Mouse (Mus musculus) midbrain, embryonic 10.5 days (tissue): ENCODE data around the gene Med26. TPM values are rescaled to one million over a fixed set of nuclear protein-coding genes. Genes with fewer than 3 reads are reported as not detected.

ENCODE experiments used
- DNase-seq: peaks from one replicate; pipeline ENCODE4 v3.0.0-alpha.2; 2017; ENCODE audit warnings: low spot score
- H3K27ac ChIP-seq: fragments of 300-500 bp; sonication (generic); replicated peaks from 2 replicates; pipeline ENCODE4 v1.5.1; 2016; ENCODE audit warnings: mild to moderate bottlenecking
- H3K27me3 ChIP-seq: fragments of 300-500 bp; sonication (generic); 2 replicates; pipeline ENCODE4 v1.6.1; 2016; ENCODE audit warnings: low read depth, mild to moderate bottlenecking; ENCODE audit not compliant: poor library complexity, severe bottlenecking
- H3K36me3 ChIP-seq: fragments of 300-500 bp; sonication (generic); 2 replicates; pipeline ENCODE4 v1.6.1; 2016; ENCODE audit warnings: mild to moderate bottlenecking, moderate library complexity
- H3K4me1 ChIP-seq: fragments of 300-500 bp; sonication (generic); 2 replicates; pipeline ENCODE4 v1.6.1; 2016
- H3K4me3 ChIP-seq: fragments of 300-500 bp; sonication (generic); 2 replicates; pipeline ENCODE4 v1.5.1; 2016; ENCODE audit warnings: mild to moderate bottlenecking, moderate library complexity
- H3K9me3 ChIP-seq: fragments of 300-500 bp; sonication (generic); replicated peaks from 2 replicates; pipeline ENCODE4 v1.6.1; 2016; ENCODE audit warnings: mild to moderate bottlenecking
- WGBS: fragments of 180-500 bp; shearing (Covaris S2); methylation state at CpG from one replicate; pipeline ENCODE4 v1.1.7; 2016; 5-methylcytosine and 5-hydroxymethylcytosine counted together
- polyA plus RNA-seq: library from polyadenylated mRNA; unstranded; fragments of >200 nt; fragmentation: Nextera tagmentation; extraction: Ambion mirVana; gene quantifications from 2 replicates; pipeline ENCODE4 v1.2.1, GENCODE M21; 2016

Gene Med26
- 19.0 and 19.9 TPM in 2 replicates for polyA plus RNA-seq

- Histone ChIP-seq H3K36me3 (peaks cover 26% of the 10 kb centered on the region), H3K4me1 (peaks cover 35% of the 10 kb centered on the region), H3K4me3 (peak within 1 kb of the TSS; percentile 99), H3K27ac (peak within 1 kb of the TSS; percentile 94), H3K9me3 (no peaks in the 10 kb centered on the region), H3K27me3 (no peaks in the 10 kb centered on the region)
- under 1% methylated on average over 82 of the region's 92 CpGs for WGBS
- peak; percentile 99 for DNase-seq
Measured at GRCm38 (mm10) chr8:72547802-72548643, at the start of gene Med26. TSS of gene Med26 (minus strand) at chr8:72548270.

- no peak overlapping the region for H3K4me3 ChIP-seq
- peaks cover 2% of the 10 kb centered on the region; the same call in 1 of the 2 replicates for H3K4me1 ChIP-seq
- WGBS = 73% methylated on average over 2 of the region's 2 CpGs
- no peaks in the 10 kb centered on the region for H3K9me3 ChIP-seq
- DNase-seq = no peak
- no peaks in the 10 kb centered on the region for H3K27me3 ChIP-seq
- no peaks in the 10 kb centered on the region for H3K36me3 ChIP-seq
- no peak overlapping the region for H3K27ac ChIP-seq
Measured at GRCm38 (mm10) chr8:72590198-72590597, 42.1 kb upstream of the Med26 start.

GRCm38 (mm10) chr8:72589286-72589685, 41.2 kb upstream of the Med26 start:
- WGBS = 79% methylated on average over 7 of the region's 7 CpGs
- no peak overlapping the region for H3K4me3 ChIP-seq

GRCm38 (mm10) chr8:72588865-72589264, 40.8 kb upstream of the Med26 start:
- no peaks in the 10 kb centered on the region for H3K9me3 ChIP-seq
- H3K27me3 ChIP-seq = no peaks in the 10 kb centered on the region
- 90% methylated on average over 10 of the region's 10 CpGs for WGBS

More at GRCm38 (mm10) chr8:72589286-72589685, 41.2 kb upstream of the Med26 start:
- Histone ChIP-seq H3K4me1 (peaks cover 2% of the 10 kb centered on the region; the same call in 1 of the 2 replicates), H3K36me3 (no peaks in the 10 kb centered on the region), H3K27ac (no peak overlapping the region), H3K9me3 (no peaks in the 10 kb centered on the region), H3K27me3 (no peaks in the 10 kb centered on the region)
- DNase-seq = no peak

GRCm38 (mm10) chr8:72587806-72588205, 39.7 kb upstream of the Med26 start:
- Histone ChIP-seq H3K9me3 (no peaks in the 10 kb centered on the region), H3K27ac (no peak overlapping the region), H3K36me3 (no peaks in the 10 kb centered on the region), H3K4me3 (no peak overlapping the region), H3K27me3 (no peaks in the 10 kb centered on the region), H3K4me1 (peaks cover 2% of the 10 kb centered on the region; the same call in 1 of the 2 replicates)
- no peak for DNase-seq
- 69% methylated on average over 6 of the region's 6 CpGs for WGBS

More at GRCm38 (mm10) chr8:72588865-72589264, 40.8 kb upstream of the Med26 start:
- Histone ChIP-seq H3K36me3 (no peaks in the 10 kb centered on the region), H3K4me1 (peaks cover 2% of the 10 kb centered on the region; the same call in 1 of the 2 replicates), H3K4me3 (no peak overlapping the region), H3K27ac (no peak overlapping the region)
- DNase-seq = no peak

- WGBS = 80% methylated on average over 6 of the region's 6 CpGs
- no peaks in the 10 kb centered on the region for H3K9me3 ChIP-seq
Measured at GRCm38 (mm10) chr8:72584390-72584789, 36.3 kb upstream of the Med26 start.

GRCm38 (mm10) chr8:72583056-72583771, 35.1 kb upstream of the Med26 start:
- no peak overlapping the region for H3K4me3 ChIP-seq
- H3K4me1 ChIP-seq = peaks cover 2% of the 10 kb centered on the region; the same call in 1 of the 2 replicates
- 88% methylated on average over 7 of the region's 7 CpGs for WGBS
- no peaks in the 10 kb centered on the region for H3K27me3 ChIP-seq
- no peaks in the 10 kb centered on the region for H3K9me3 ChIP-seq
- DNase-seq = no peak
- no peak overlapping the region for H3K27ac ChIP-seq
- no peaks in the 10 kb centered on the region for H3K36me3 ChIP-seq

More at GRCm38 (mm10) chr8:72584390-72584789, 36.3 kb upstream of the Med26 start:
- Histone ChIP-seq H3K27ac (no peak overlapping the region), H3K36me3 (no peaks in the 10 kb centered on the region), H3K4me1 (peaks cover 2% of the 10 kb centered on the region; the same call in 1 of the 2 replicates), H3K27me3 (no peaks in the 10 kb centered on the region), H3K4me3 (no peak overlapping the region)
- DNase-seq = no peak

- H3K27ac ChIP-seq = no peak overlapping the region
Measured at GRCm38 (mm10) chr8:72579374-72579773, 31.3 kb upstream of the Med26 start.

GRCm38 (mm10) chr8:72577941-72578340, 29.9 kb upstream of the Med26 start:
- 64% methylated on average over 1 of the region's 1 CpGs for WGBS

More at GRCm38 (mm10) chr8:72579374-72579773, 31.3 kb upstream of the Med26 start:
- WGBS = 80% methylated on average over 9 of the region's 9 CpGs
- H3K9me3 ChIP-seq = no peaks in the 10 kb centered on the region
- no peaks in the 10 kb centered on the region for H3K36me3 ChIP-seq
- H3K4me1 ChIP-seq = no peaks in the 10 kb centered on the region
- H3K4me3 ChIP-seq = no peak overlapping the region
- DNase-seq = no peak
- no peaks in the 10 kb centered on the region for H3K27me3 ChIP-seq

GRCm38 (mm10) chr8:72577266-72577665, 29.2 kb upstream of the Med26 start:
- DNase-seq = no peak
- Histone ChIP-seq H3K9me3 (no peaks in the 10 kb centered on the region), H3K27ac (no peak overlapping the region), H3K4me1 (peaks cover 15% of the 10 kb centered on the region), H3K36me3 (no peaks in the 10 kb centered on the region), H3K27me3 (no peaks in the 10 kb centered on the region), H3K4me3 (no peak overlapping the region)
- WGBS = 83% methylated on average over 3 of the region's 3 CpGs

More at GRCm38 (mm10) chr8:72577941-72578340, 29.9 kb upstream of the Med26 start:
- no peak for DNase-seq
- Histone ChIP-seq H3K4me1 (peaks cover 8% of the 10 kb centered on the region), H3K9me3 (no peaks in the 10 kb centered on the region), H3K4me3 (no peak overlapping the region), H3K27ac (no peak overlapping the region), H3K27me3 (no peaks in the 10 kb centered on the region), H3K36me3 (no peaks in the 10 kb centered on the region)

GRCm38 (mm10) chr8:72575915-72576314, 27.8 kb upstream of the Med26 start:
- Histone ChIP-seq H3K27ac (no peak overlapping the region), H3K9me3 (no peaks in the 10 kb centered on the region), H3K36me3 (no peaks in the 10 kb centered on the region), H3K4me3 (no peak overlapping the region), H3K27me3 (no peaks in the 10 kb centered on the region), H3K4me1 (peaks cover 20% of the 10 kb centered on the region)
- 95% methylated on average over 6 of the region's 6 CpGs for WGBS
- no peak for DNase-seq

GRCm38 (mm10) chr8:72573450-72573849, 25.4 kb upstream of the Med26 start:
- Histone ChIP-seq H3K27me3 (no peaks in the 10 kb centered on the region), H3K36me3 (peaks cover 13% of the 10 kb centered on the region), H3K9me3 (no peaks in the 10 kb centered on the region), H3K4me1 (peaks cover 34% of the 10 kb centered on the region), H3K4me3 (no peak overlapping the region), H3K27ac (no peak overlapping the region)
- 83% methylated on average over 6 of the region's 6 CpGs for WGBS
- no peak for DNase-seq
